Mouse (Mus musculus): ENCODE results near the gene Sco2. TPM values are rescaled to one million over a fixed set of nuclear protein-coding genes. Genes with fewer than 3 reads are reported as not detected.

Sco2 gene
- polyA plus RNA-seq (2015; fragmentation: Nextera tagmentation; extraction: Ambion mirVana): 6.0 and 6.1 TPM in 2 replicates

DNA sequence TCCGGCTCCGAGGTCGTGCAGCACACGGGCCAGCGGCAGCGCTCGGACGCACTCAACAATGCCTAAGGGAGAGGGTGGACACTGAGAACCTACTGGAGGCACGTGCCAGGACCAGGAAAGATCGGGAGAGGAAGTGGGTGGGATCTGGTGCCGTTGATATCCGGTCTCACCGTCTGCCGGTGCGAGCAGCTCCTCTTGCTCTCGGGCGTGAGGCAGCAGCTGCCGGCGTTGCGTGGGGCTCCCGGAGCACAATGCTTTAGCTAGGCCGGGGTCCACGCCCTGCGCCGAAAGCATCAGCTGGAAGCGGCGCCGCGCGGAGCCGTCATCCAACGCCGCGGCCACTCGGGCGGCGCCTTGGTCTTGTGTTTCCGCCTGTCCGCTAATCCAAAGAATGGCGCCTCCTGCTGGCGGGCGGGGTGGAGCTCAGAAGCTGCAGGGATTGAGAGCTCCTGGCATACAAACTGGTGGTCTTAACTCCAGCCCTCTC lies at the start of gene Sco2:
TSS of gene Sco2 (minus strand) at position 85 of the 487 bp plus-strand sequence.
- Histone ChIP-seq H3K4me2 (ENCODE audit: low read depth, low read length) (peak within 1 kb of the TSS; percentile 87), H3K4me3 (replicated peaks; ENCODE audit: low read length) (peak within 1 kb of the TSS; percentile 72), H3K9me3 (replicated peaks; ENCODE audit: control insufficient read depth, low read length) (no peaks in the 10 kb centered on the region), H3K36me3 (ENCODE audit: control insufficient read depth, insufficient read depth, low read length) (peaks cover 26% of the 10 kb centered on the region), H3K27ac (ENCODE audit: low read length) (peak within 1 kb of the TSS; percentile 96), H3K9ac (ENCODE audit: low read length) (peak within 1 kb of the TSS; percentile 90), H3K27me3 (ENCODE audit: control insufficient read depth, insufficient read depth, low read length) (peaks cover 28% of the 10 kb centered on the region), H3K4me1 (ENCODE audit: control insufficient read depth, insufficient read depth, low read length) (peaks cover 14% of the 10 kb centered on the region)
- peak; percentile 87 for ATAC-seq (ENCODE audit: insufficient read depth, low FRiP score)
- under 1% methylated on average over 42 of the region's 42 CpGs for WGBS

DNA sequence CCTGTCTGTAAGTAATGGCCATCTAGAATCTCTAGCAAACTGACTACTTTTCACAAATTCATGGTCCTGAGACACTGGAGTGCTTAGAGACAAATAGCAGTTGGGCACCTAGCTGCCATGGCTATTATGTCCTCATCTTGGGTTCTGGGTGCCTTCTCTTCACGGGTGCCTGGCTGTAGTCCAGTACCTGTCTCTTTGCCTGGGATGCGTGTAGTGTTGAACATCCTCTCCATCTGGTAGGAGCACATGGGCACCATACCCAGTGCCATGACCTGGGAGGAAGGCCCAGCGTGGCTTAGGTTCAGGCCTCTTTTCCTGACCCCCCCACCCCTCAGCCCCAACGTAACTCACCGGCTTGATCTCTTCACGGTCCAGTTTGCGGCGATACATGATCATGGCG lies 48.3 kb upstream of the Sco2 start:
- Histone ChIP-seq H3K4me1 (ENCODE audit: control insufficient read depth, insufficient read depth, low read length) (no peaks in the 10 kb centered on the region), H3K9ac (ENCODE audit: low read length) (no peak overlapping the region), H3K4me2 (ENCODE audit: low read depth, low read length) (no peak overlapping the region), H3K27ac (ENCODE audit: low read length) (no peak overlapping the region), H3K36me3 (ENCODE audit: control insufficient read depth, insufficient read depth, low read length) (0 out of 2 replicates have a peak, but pooled peaks cover 5% of the 10 kb centered on the region), H3K9me3 (replicated peaks; ENCODE audit: control insufficient read depth, low read length) (no peaks in the 10 kb centered on the region), H3K27me3 (ENCODE audit: control insufficient read depth, insufficient read depth, low read length) (no peaks in the 10 kb centered on the region), H3K4me3 (replicated peaks; ENCODE audit: low read length) (no peak overlapping the region)
- ATAC-seq (ENCODE audit: insufficient read depth, low FRiP score): no peak
- 95% methylated on average over 9 of the region's 9 CpGs for WGBS

DNA sequence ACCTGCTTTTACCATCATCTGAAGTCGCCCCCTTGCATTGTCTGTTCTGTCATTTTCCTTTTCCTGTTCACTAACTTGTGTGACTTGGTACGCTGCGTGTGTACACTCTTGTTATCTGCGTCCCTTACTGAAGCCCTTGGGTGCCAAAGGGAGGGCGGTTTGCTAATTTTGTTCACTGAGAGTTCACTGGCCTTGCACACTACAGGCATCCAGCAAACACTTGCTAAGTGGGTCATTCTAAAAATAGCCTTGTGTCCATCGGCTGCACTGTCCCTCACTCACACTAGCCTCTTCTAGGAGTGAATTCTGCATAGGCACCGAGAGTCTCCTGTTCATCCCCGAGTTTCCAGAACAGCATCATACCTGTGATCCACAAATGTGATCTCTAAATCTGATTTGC lies 41.6 kb upstream of the Sco2 start:
- H3K36me3 ChIP-seq (ENCODE audit: control insufficient read depth, insufficient read depth, low read length): no peaks in the 10 kb centered on the region
- H3K9ac ChIP-seq (ENCODE audit: low read length): no peak overlapping the region
- no peak overlapping the region for H3K4me2 ChIP-seq (ENCODE audit: low read depth, low read length)
- no peaks in the 10 kb centered on the region for H3K9me3 ChIP-seq (replicated peaks; ENCODE audit: control insufficient read depth, low read length)
- no peak for ATAC-seq (ENCODE audit: insufficient read depth, low FRiP score)
- no peak overlapping the region for H3K27ac ChIP-seq (ENCODE audit: low read length)
- H3K4me3 ChIP-seq (replicated peaks; ENCODE audit: low read length): no peak overlapping the region
- no peaks in the 10 kb centered on the region for H3K27me3 ChIP-seq (ENCODE audit: control insufficient read depth, insufficient read depth, low read length)
- no peaks in the 10 kb centered on the region for H3K4me1 ChIP-seq (ENCODE audit: control insufficient read depth, insufficient read depth, low read length)
- 84% methylated on average over 8 of the region's 8 CpGs for WGBS

DNA sequence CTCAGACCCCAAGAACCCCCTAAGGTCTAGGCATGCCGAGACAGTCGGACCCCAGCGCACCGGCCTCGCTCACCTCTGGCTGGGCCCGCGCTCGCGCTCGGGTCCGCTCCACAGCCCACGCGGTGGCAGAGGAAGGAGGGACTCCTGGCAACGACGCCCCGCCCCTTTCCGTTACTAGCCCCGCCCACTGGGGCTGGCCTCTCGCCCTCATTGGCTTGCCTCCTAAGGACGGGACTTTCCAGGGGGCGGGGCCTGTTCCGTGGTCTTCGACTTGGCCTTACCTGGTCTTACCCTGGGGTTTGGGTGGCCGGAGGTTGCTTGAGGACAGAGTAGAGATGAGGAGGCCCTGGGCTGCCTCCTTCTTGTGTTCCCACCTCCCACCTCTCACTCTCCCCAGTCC lies 36.5 kb upstream of the Sco2 start, which contains the start of gene Syce3:
TSS of gene Syce3 (minus strand) at position 386 of the 400 bp plus-strand sequence.
- H3K27ac ChIP-seq (ENCODE audit: low read length): no peak within 1 kb of the TSS
- no peaks in the 10 kb centered on the region for H3K36me3 ChIP-seq (ENCODE audit: control insufficient read depth, insufficient read depth, low read length)
- H3K9me3 ChIP-seq (replicated peaks; ENCODE audit: control insufficient read depth, low read length): peaks cover 4% of the 10 kb centered on the region
- no peak within 1 kb of the TSS for H3K4me3 ChIP-seq (replicated peaks; ENCODE audit: low read length)
- no peak within 1 kb of the TSS for H3K4me2 ChIP-seq (ENCODE audit: low read depth, low read length)
- no peaks in the 10 kb centered on the region for H3K27me3 ChIP-seq (ENCODE audit: control insufficient read depth, insufficient read depth, low read length)
- no peak for ATAC-seq (ENCODE audit: insufficient read depth, low FRiP score)
- H3K9ac ChIP-seq (ENCODE audit: low read length): no peak within 1 kb of the TSS
- no peaks in the 10 kb centered on the region for H3K4me1 ChIP-seq (ENCODE audit: control insufficient read depth, insufficient read depth, low read length)
- WGBS: 79% methylated on average over 23 of the region's 24 CpGs

DNA sequence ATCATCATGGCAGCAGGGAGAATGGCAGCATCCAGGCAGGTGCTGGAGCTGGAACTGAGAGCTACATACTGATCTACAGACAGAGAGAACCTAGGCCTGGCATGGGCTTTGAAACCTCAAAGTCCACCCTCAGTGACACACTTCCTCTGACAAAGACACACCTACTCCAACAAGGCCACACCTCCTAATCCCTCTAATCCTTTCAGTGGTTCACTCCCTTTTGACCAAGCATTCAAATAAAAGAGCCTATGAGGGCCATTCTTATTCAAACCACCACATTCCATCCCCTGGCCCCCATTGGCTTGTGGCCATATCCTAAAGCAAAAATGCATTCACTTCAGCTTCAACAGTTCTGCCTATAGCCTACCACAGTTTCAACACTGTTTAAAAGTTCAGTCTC lies 33.0 kb upstream of the Sco2 start:
- Histone ChIP-seq H3K9ac (ENCODE audit: low read length) (no peak overlapping the region), H3K9me3 (replicated peaks; ENCODE audit: control insufficient read depth, low read length) (peaks cover 4% of the 10 kb centered on the region), H3K4me3 (replicated peaks; ENCODE audit: low read length) (no peak overlapping the region), H3K4me1 (ENCODE audit: control insufficient read depth, insufficient read depth, low read length) (no peaks in the 10 kb centered on the region), H3K27ac (ENCODE audit: low read length) (no peak overlapping the region), H3K27me3 (ENCODE audit: control insufficient read depth, insufficient read depth, low read length) (no peaks in the 10 kb centered on the region), H3K4me2 (ENCODE audit: low read depth, low read length) (no peak overlapping the region), H3K36me3 (ENCODE audit: control insufficient read depth, insufficient read depth, low read length) (no peaks in the 10 kb centered on the region)
- ATAC-seq (ENCODE audit: insufficient read depth, low FRiP score): no peak

DNA sequence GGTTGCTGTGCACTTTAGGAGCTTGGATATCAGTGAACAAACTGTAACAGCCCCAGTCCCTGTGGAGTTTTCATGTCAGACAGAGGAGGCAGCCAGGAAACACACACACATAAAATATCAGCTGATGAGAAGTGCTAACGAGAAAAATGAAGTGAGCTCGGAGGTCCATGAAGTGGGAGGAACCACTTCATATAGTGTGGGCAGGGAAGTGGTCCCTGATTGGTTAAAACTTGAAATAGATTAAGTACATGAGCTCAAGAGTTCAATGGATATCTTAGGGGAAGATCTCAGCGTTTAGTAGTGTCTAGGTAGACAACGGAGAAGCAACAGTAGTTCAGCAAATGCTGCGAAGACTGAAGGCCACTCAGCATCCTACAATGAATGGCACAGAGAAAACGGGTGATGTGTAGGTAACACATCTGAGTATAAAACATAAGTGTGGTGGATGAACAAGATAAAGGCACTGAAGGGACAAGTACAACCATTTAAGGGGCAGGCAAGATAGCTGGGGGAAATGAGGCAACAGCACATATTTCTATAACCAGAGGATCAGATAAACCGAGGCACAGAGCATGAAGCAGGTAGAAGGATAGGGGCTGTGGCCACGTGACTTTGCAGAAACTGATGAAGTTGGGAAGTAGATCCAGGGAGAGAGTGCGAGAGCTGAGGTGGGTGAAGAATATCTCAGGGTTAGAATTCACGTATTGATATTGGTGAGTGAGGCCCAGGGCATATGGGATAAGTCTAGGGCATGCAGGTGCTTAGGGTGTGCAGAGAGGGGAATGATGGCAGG lies 31.4 kb upstream of the Sco2 start:
- H3K27me3 ChIP-seq (ENCODE audit: control insufficient read depth, insufficient read depth, low read length): no peaks in the 10 kb centered on the region
- ATAC-seq (ENCODE audit: insufficient read depth, low FRiP score): no peak
- H3K4me1 ChIP-seq (ENCODE audit: control insufficient read depth, insufficient read depth, low read length): no peaks in the 10 kb centered on the region
- no peak overlapping the region for H3K9ac ChIP-seq (ENCODE audit: low read length)
- WGBS: 79% methylated on average over 10 of the region's 10 CpGs
- no peak overlapping the region for H3K4me3 ChIP-seq (replicated peaks; ENCODE audit: low read length)
- H3K9me3 ChIP-seq (replicated peaks; ENCODE audit: control insufficient read depth, low read length): peaks cover 4% of the 10 kb centered on the region
- H3K4me2 ChIP-seq (ENCODE audit: low read depth, low read length): no peak overlapping the region
- H3K27ac ChIP-seq (ENCODE audit: low read length): no peak overlapping the region
- H3K36me3 ChIP-seq (ENCODE audit: control insufficient read depth, insufficient read depth, low read length): no peaks in the 10 kb centered on the region

DNA sequence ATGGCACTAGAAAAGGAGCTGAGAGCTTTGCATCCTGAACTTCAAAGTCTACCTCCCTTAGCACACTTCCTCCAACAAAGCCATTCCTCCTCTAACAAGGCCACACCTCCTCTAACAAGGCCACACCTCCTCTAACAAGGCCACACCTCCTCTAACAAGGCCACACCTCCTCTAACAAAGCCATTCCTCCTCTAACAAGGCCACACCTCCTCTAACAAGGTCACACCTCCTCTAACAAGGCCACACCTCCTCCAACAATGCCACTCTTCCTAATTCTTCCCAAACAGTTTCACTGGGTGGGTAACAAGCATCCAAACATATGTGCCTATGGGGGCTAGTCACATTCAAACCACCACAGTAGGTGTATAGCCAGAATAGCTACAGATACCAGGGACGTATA lies 28.8 kb upstream of the Sco2 start:
- WGBS: 95% methylated on average over 1 of the region's 1 CpGs
- peaks cover 4% of the 10 kb centered on the region for H3K9me3 ChIP-seq (replicated peaks; ENCODE audit: control insufficient read depth, low read length)
- no peak for ATAC-seq (ENCODE audit: insufficient read depth, low FRiP score)
- no peak overlapping the region for H3K4me2 ChIP-seq (ENCODE audit: low read depth, low read length)
- no peaks in the 10 kb centered on the region for H3K36me3 ChIP-seq (ENCODE audit: control insufficient read depth, insufficient read depth, low read length)
- no peak overlapping the region for H3K4me3 ChIP-seq (replicated peaks; ENCODE audit: low read length)
- no peaks in the 10 kb centered on the region for H3K4me1 ChIP-seq (ENCODE audit: control insufficient read depth, insufficient read depth, low read length)
- H3K27me3 ChIP-seq (ENCODE audit: control insufficient read depth, insufficient read depth, low read length): no peaks in the 10 kb centered on the region
- H3K27ac ChIP-seq (ENCODE audit: low read length): no peak overlapping the region
- H3K9ac ChIP-seq (ENCODE audit: low read length): no peak overlapping the region

DNA sequence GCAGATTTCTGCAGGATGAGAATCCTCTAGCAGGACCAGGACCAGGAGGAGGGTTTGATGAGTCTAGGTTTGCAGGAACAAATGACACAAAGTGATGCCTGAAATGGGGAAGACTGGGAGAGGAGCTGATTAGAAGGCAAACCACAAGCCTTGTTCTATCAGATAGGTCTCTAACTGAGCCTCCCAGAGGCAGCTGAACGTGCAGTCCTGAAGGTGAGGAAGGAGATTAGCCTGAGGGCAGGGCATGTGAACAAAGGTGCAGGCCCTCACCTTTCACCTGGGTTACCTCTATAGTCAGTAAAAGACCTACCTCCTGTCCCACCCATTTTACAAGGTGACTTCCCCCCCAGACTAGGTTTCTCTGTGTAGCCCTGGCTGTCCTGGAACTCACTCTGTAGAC lies 26.1 kb upstream of the Sco2 start:
- Histone ChIP-seq H3K9ac (ENCODE audit: low read length) (no peak overlapping the region), H3K27me3 (ENCODE audit: control insufficient read depth, insufficient read depth, low read length) (no peaks in the 10 kb centered on the region), H3K27ac (ENCODE audit: low read length) (no peak overlapping the region), H3K4me2 (ENCODE audit: low read depth, low read length) (no peak overlapping the region), H3K4me3 (replicated peaks; ENCODE audit: low read length) (no peak overlapping the region), H3K36me3 (ENCODE audit: control insufficient read depth, insufficient read depth, low read length) (no peaks in the 10 kb centered on the region), H3K9me3 (replicated peaks; ENCODE audit: control insufficient read depth, low read length) (no peaks in the 10 kb centered on the region), H3K4me1 (ENCODE audit: control insufficient read depth, insufficient read depth, low read length) (no peaks in the 10 kb centered on the region)
- no peak for ATAC-seq (ENCODE audit: insufficient read depth, low FRiP score)
- 57% methylated on average over 1 of the region's 1 CpGs for WGBS

DNA sequence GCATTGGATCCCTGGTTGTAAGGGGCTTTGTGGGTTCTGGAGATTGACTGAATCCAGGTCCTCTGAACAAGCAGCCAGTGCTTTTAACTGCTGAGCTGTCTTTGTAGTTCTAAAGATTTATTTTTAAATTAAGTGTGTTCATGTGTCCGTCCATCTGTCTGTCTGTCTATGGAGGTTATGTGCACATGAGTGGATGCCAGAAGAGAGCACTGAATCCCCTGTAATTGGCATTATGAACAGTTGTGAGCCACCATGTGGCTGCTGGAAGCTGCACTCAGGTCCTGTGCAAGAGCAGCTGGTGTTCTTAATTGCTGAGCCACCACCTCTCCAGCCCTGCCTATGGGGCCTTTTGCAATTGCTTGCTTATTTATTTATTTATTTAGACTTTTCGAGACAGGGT lies 24.5 kb upstream of the Sco2 start:
- Histone ChIP-seq H3K9ac (ENCODE audit: low read length) (no peak overlapping the region), H3K4me1 (ENCODE audit: control insufficient read depth, insufficient read depth, low read length) (no peaks in the 10 kb centered on the region), H3K36me3 (ENCODE audit: control insufficient read depth, insufficient read depth, low read length) (no peaks in the 10 kb centered on the region), H3K27me3 (ENCODE audit: control insufficient read depth, insufficient read depth, low read length) (no peaks in the 10 kb centered on the region), H3K27ac (ENCODE audit: low read length) (no peak overlapping the region), H3K4me3 (replicated peaks; ENCODE audit: low read length) (no peak overlapping the region), H3K9me3 (replicated peaks; ENCODE audit: control insufficient read depth, low read length) (no peaks in the 10 kb centered on the region), H3K4me2 (ENCODE audit: low read depth, low read length) (no peak overlapping the region)
- WGBS: 72% methylated on average over 2 of the region's 2 CpGs
- ATAC-seq (ENCODE audit: insufficient read depth, low FRiP score): no peak
